Mouse (Mus musculus): ENCODE data around the gene Clk3.

DNA sequence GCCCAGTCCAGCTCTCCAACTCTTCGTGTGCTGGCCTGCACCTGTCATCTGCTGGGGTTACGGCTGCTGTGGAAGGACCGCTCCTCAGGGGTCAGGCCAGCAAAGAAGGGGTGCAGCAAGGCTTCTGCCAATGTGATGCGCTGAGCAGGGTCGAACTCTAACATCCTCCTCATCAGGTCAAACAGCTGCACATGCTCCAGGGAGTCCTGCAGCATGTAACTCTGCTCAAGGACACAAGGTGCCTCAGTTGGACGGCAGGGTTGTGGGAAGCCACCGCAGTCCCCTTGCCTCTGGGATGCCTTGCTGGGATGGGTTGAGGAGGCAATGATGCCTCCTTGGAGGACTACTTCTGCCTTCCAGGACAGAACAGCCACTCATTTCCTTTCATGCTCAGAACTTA, 14.8 kb downstream of the Clk3 start:
- TF ChIP-seq POU5F1 (IDR thresholded peaks at IDR 0.05; ENCODE audit: borderline replicate concordance, low read length) (no peak), CTCF (conservative IDR thresholded peaks at IDR 0.05; ENCODE audit: low read length) (no peak)

All from E14TG2a.4 (cell line).